Mouse (Mus musculus): ENCODE data around the gene Olfr1507. TPM values are rescaled to one million over a fixed set of nuclear protein-coding genes. Genes with fewer than 3 reads are reported as not detected.

The Olfr1507 gene
- not detected in 2 replicates for total RNA-seq (2014; fragmentation: Nextera tagmentation)
- 0.16 and 0.35 TPM in 2 replicates for total RNA-seq (2017)
- not detected in 2 replicates for polyA plus RNA-seq (2012)

GRCm38 (mm10) chr14:52495516-52495915 is at the start of gene Olfr1507:
Olfr1507 (minus strand) TSS chr14:52495749.
- TF ChIP-seq POLR2AphosphoS5 (IDR thresholded peaks at IDR 0.05; ENCODE audit: insufficient replicate concordance, low read depth, low read length) (no peak), TAL1 (conservative IDR thresholded peaks at IDR 0.05; ENCODE audit: low read depth, low read length) (no peak)
- no peaks in the 10 kb centered on the region for H3K36me3 ChIP-seq (replicated peaks)
- ATAC-seq (ENCODE audit: extremely low read depth, insufficient number of reproducible peaks, low FRiP score, poor library complexity, severe bottlenecking), result no peak
- H3K9me3 ChIP-seq (replicated peaks), result no peaks in the 10 kb centered on the region
- no peaks in the 10 kb centered on the region for H3K27me3 ChIP-seq (ENCODE audit: insufficient read depth, low read length)
- H3K4me1 ChIP-seq (ENCODE audit: insufficient read depth, low read depth, low read length), result no peaks in the 10 kb centered on the region
- no peak for DNase-seq (ENCODE audit: low spot score)
- no peak within 1 kb of the TSS for H3K4me3 ChIP-seq (ENCODE audit: low read depth, low read length)

GRCm38 (mm10) chr14:52533336-52533735 is 37.8 kb upstream of the Olfr1507 start:
- Histone ChIP-seq H3K27me3 (ENCODE audit: insufficient read depth, low read length) (no peaks in the 10 kb centered on the region), H3K4me1 (ENCODE audit: insufficient read depth, low read depth, low read length) (no peaks in the 10 kb centered on the region), H3K9me3 (replicated peaks) (no peaks in the 10 kb centered on the region), H3K36me3 (replicated peaks) (no peaks in the 10 kb centered on the region), H3K4me3 (ENCODE audit: low read depth, low read length) (no peak overlapping the region)
- DNase-seq (ENCODE audit: low spot score) (no peak), ATAC-seq (ENCODE audit: extremely low read depth, insufficient number of reproducible peaks, low FRiP score, poor library complexity, severe bottlenecking) (no peak)
- no peak for TF ChIP-seq GATA2 (IDR thresholded peaks at IDR 0.05; ENCODE audit: borderline replicate concordance, low read depth, low read length)
- no peak for TF ChIP-seq CTCF (IDR thresholded peaks at IDR 0.05; ENCODE audit: low read depth, low read length)
- no peak for TF ChIP-seq POLR2AphosphoS5 (IDR thresholded peaks at IDR 0.05; ENCODE audit: insufficient replicate concordance, low read depth, low read length)
- no peak for TF ChIP-seq GATA1 (IDR thresholded peaks at IDR 0.05; ENCODE audit: borderline replicate concordance, low read length)
- TF ChIP-seq TAL1 (conservative IDR thresholded peaks at IDR 0.05; ENCODE audit: low read depth, low read length), result no peak

- TF ChIP-seq GATA1 (IDR thresholded peaks at IDR 0.05; ENCODE audit: borderline replicate concordance, low read length) (no peak), POLR2AphosphoS5 (IDR thresholded peaks at IDR 0.05; ENCODE audit: insufficient replicate concordance, low read depth, low read length) (no peak), TAL1 (conservative IDR thresholded peaks at IDR 0.05; ENCODE audit: low read depth, low read length) (no peak), CTCF (IDR thresholded peaks at IDR 0.05; ENCODE audit: low read depth, low read length) (no peak), GATA2 (IDR thresholded peaks at IDR 0.05; ENCODE audit: borderline replicate concordance, low read depth, low read length) (no peak)
- no peak for DNase-seq (ENCODE audit: low spot score)
- no peak for ATAC-seq (ENCODE audit: extremely low read depth, insufficient number of reproducible peaks, low FRiP score, poor library complexity, severe bottlenecking)
- Histone ChIP-seq H3K4me3 (ENCODE audit: low read depth, low read length) (no peak overlapping the region), H3K27me3 (ENCODE audit: insufficient read depth, low read length) (no peaks in the 10 kb centered on the region), H3K36me3 (replicated peaks) (no peaks in the 10 kb centered on the region), H3K4me1 (ENCODE audit: insufficient read depth, low read depth, low read length) (no peaks in the 10 kb centered on the region), H3K9me3 (replicated peaks) (no peaks in the 10 kb centered on the region)
Measured at GRCm38 (mm10) chr14:52524952-52525351, 29.4 kb upstream of the Olfr1507 start.

- Histone ChIP-seq H3K27me3 (ENCODE audit: insufficient read depth, low read length) (no peaks in the 10 kb centered on the region), H3K4me3 (ENCODE audit: low read depth, low read length) (no peak within 1 kb of the TSS), H3K9me3 (replicated peaks) (no peaks in the 10 kb centered on the region), H3K4me1 (ENCODE audit: insufficient read depth, low read depth, low read length) (no peaks in the 10 kb centered on the region), H3K36me3 (replicated peaks) (no peaks in the 10 kb centered on the region)
- DNase-seq (ENCODE audit: low spot score) (no peak), ATAC-seq (ENCODE audit: extremely low read depth, insufficient number of reproducible peaks, low FRiP score, poor library complexity, severe bottlenecking) (no peak)
- TF ChIP-seq POLR2AphosphoS5 (IDR thresholded peaks at IDR 0.05; ENCODE audit: insufficient replicate concordance, low read depth, low read length), result no peak
- no peak for TF ChIP-seq CTCF (IDR thresholded peaks at IDR 0.05; ENCODE audit: low read depth, low read length)
- TF ChIP-seq TAL1 (conservative IDR thresholded peaks at IDR 0.05; ENCODE audit: low read depth, low read length), result no peak
- no peak for TF ChIP-seq GATA2 (IDR thresholded peaks at IDR 0.05; ENCODE audit: borderline replicate concordance, low read depth, low read length)
- TF ChIP-seq GATA1 (IDR thresholded peaks at IDR 0.05; ENCODE audit: borderline replicate concordance, low read length), result no peak
Measured at GRCm38 (mm10) chr14:52467395-52467794, 28.2 kb downstream of the Olfr1507 start, which contains the start of gene Olfr1508. Olfr1508 (minus strand) TSS chr14:52467495.

- ATAC-seq (ENCODE audit: extremely low read depth, insufficient number of reproducible peaks, low FRiP score, poor library complexity, severe bottlenecking) (no peak), DNase-seq (ENCODE audit: low spot score) (no peak)
- no peaks in the 10 kb centered on the region for H3K9me3 ChIP-seq (replicated peaks)
- H3K4me3 ChIP-seq (ENCODE audit: low read depth, low read length), result no peak overlapping the region
- no peaks in the 10 kb centered on the region for H3K27me3 ChIP-seq (ENCODE audit: insufficient read depth, low read length)
- H3K4me1 ChIP-seq (ENCODE audit: insufficient read depth, low read depth, low read length), result no peaks in the 10 kb centered on the region
- no peaks in the 10 kb centered on the region for H3K36me3 ChIP-seq (replicated peaks)
- TF ChIP-seq TAL1 (conservative IDR thresholded peaks at IDR 0.05; ENCODE audit: low read depth, low read length) (no peak), GATA2 (IDR thresholded peaks at IDR 0.05; ENCODE audit: borderline replicate concordance, low read depth, low read length) (no peak), GATA1 (IDR thresholded peaks at IDR 0.05; ENCODE audit: borderline replicate concordance, low read length) (no peak), POLR2AphosphoS5 (IDR thresholded peaks at IDR 0.05; ENCODE audit: insufficient replicate concordance, low read depth, low read length) (no peak), CTCF (IDR thresholded peaks at IDR 0.05; ENCODE audit: low read depth, low read length) (no peak)
Measured at GRCm38 (mm10) chr14:52465738-52466137, 29.8 kb downstream of the Olfr1507 start.

- Histone ChIP-seq H3K36me3 (replicated peaks) (no peaks in the 10 kb centered on the region), H3K4me3 (ENCODE audit: low read depth, low read length) (no peak overlapping the region), H3K27me3 (ENCODE audit: insufficient read depth, low read length) (no peaks in the 10 kb centered on the region), H3K4me1 (ENCODE audit: insufficient read depth, low read depth, low read length) (no peaks in the 10 kb centered on the region), H3K9me3 (replicated peaks) (no peaks in the 10 kb centered on the region)
- ATAC-seq (ENCODE audit: extremely low read depth, insufficient number of reproducible peaks, low FRiP score, poor library complexity, severe bottlenecking) (no peak), DNase-seq (ENCODE audit: low spot score) (no peak)
- no peak for TF ChIP-seq GATA1 (IDR thresholded peaks at IDR 0.05; ENCODE audit: borderline replicate concordance, low read length)
- no peak for TF ChIP-seq POLR2AphosphoS5 (IDR thresholded peaks at IDR 0.05; ENCODE audit: insufficient replicate concordance, low read depth, low read length)
- no peak for TF ChIP-seq CTCF (IDR thresholded peaks at IDR 0.05; ENCODE audit: low read depth, low read length)
- TF ChIP-seq TAL1 (conservative IDR thresholded peaks at IDR 0.05; ENCODE audit: low read depth, low read length), result no peak
- no peak for TF ChIP-seq GATA2 (IDR thresholded peaks at IDR 0.05; ENCODE audit: borderline replicate concordance, low read depth, low read length)
Measured at GRCm38 (mm10) chr14:52461928-52462327, 33.6 kb downstream of the Olfr1507 start.
